Mouse (Mus musculus) forebrain, postnatal 0 days (tissue): ENCODE data around the gene Serpinh1. TPM values are rescaled to one million over a fixed set of nuclear protein-coding genes. Genes with fewer than 3 reads are reported as not detected.
A peak's percentile ranks its signal among the peaks of the same experiment; 100 is the strongest.

Experiments used
- ATAC-seq: fragments of 200-750 bp; cut with Nextera tagmentation; 2 replicates; pipeline ENCODE4 v1.8.0; 2017; ENCODE audit warnings: mild to moderate bottlenecking, moderate library complexity
- DNase-seq: peaks from one replicate; pipeline ENCODE4 v3.0.0-alpha.2; 2015
- H3K27ac ChIP-seq: fragments of 300-500 bp; sonication (generic); 2 replicates; pipeline ENCODE4 v1.5.1; 2014; ENCODE audit warnings: low read depth, mild to moderate bottlenecking, antibody characterized with exemption, low read length, moderate library complexity, mixed read lengths
- H3K27me3 ChIP-seq: fragments of 300-500 bp; sonication (generic); 2 replicates; pipeline ENCODE4 v1.6.1; 2014; ENCODE audit warnings: mild to moderate bottlenecking, low read length, mixed read lengths; ENCODE audit not compliant: insufficient read depth
- H3K36me3 ChIP-seq: fragments of 300-500 bp; sonication (generic); 2 replicates; pipeline ENCODE4 v1.6.1; 2014; ENCODE audit warnings: mild to moderate bottlenecking, moderate library complexity; ENCODE audit not compliant: insufficient read depth
- H3K4me1 ChIP-seq: fragments of 300-500 bp; sonication (generic); 2 replicates; pipeline ENCODE4 v1.6.1; 2014; ENCODE audit warnings: antibody characterized with exemption; ENCODE audit not compliant: insufficient read depth
- H3K4me2 ChIP-seq: fragments of 300-500 bp; sonication (generic); 2 replicates; pipeline ENCODE4 v1.6.1; 2014; ENCODE audit warnings: low read depth, mild to moderate bottlenecking, moderate library complexity
- H3K4me3 ChIP-seq: fragments of 300-500 bp; sonication (generic); 2 replicates; pipeline ENCODE4 v1.5.1; 2014; ENCODE audit warnings: low read depth, low read length, mixed read lengths
- H3K9ac ChIP-seq: fragments of 300-500 bp; sonication (generic); 2 replicates; pipeline ENCODE4 v1.6.1; 2014; ENCODE audit warnings: mild to moderate bottlenecking
- H3K9me3 ChIP-seq: fragments of 300-500 bp; sonication (generic); 2 replicates; pipeline ENCODE4 v1.6.1; 2016; ENCODE audit warnings: low read length
- CTCF ChIP-seq: sonication (generic); IDR thresholded peaks from 2 replicates; pipeline ENCODE4 v1.5.1; 2016; ENCODE audit warnings: antibody characterized with exemption, control low read depth, low read depth
- WGBS: fragments of 180-500 bp; shearing (Covaris S2); extraction: QIAGEN DNeasy Blood & Tissue Kit; methylation state at CpG from one replicate; pipeline ENCODE4 v1.1.7; 2014; 5-methylcytosine and 5-hydroxymethylcytosine counted together
- polyA plus RNA-seq: library from polyadenylated mRNA; unstranded; fragments of >200 nt; fragmentation: Nextera tagmentation; extraction: Ambion mirVana; gene quantifications from 2 replicates; pipeline ENCODE4 v1.2.1, GENCODE M21; 2015
- total RNA-seq: library from RNA; depleted of rRNA; stranded (reverse); fragments of >200 nt; gene quantifications from 2 replicates; pipeline ENCODE4 v1.2.3, GENCODE M21; 2014

Gene Serpinh1
- total and polyA plus RNA-seq, 2 experiments from 2014 or later = 117 to 160 TPM

GRCm38 (mm10) chr7:99313253-99313652, 39.8 kb downstream of the Serpinh1 start:
- WGBS = 48% methylated on average over 8 of the region's 8 CpGs
- Histone ChIP-seq H3K4me2 (0 out of 2 replicates have a peak overlapping the region, but pooled peaks have one; percentile 19), H3K27ac (peak overlapping the region; percentile 84), H3K9ac (0 out of 2 replicates have a peak overlapping the region, but pooled peaks have one; percentile 35), H3K4me3 (no peak overlapping the region), H3K4me1 (peaks cover 32% of the 10 kb centered on the region), H3K36me3 (peaks cover 27% of the 10 kb centered on the region), H3K27me3 (no peaks in the 10 kb centered on the region), H3K9me3 (no peaks in the 10 kb centered on the region)
- DNase-seq = no peak
- ATAC-seq = peak; percentile 21; the same call in 1 of the 2 replicates
- TF ChIP-seq CTCF = no peak

GRCm38 (mm10) chr7:99312671-99313143, 40.3 kb downstream of the Serpinh1 start:
- ATAC-seq (peak; percentile 92), DNase-seq (peak; percentile 77)
- Histone ChIP-seq H3K4me2 (peak overlapping the region; percentile 19; the same call in 1 of the 2 replicates), H3K9ac (peak overlapping the region; percentile 35), H3K27me3 (no peaks in the 10 kb centered on the region), H3K27ac (peak overlapping the region; percentile 84), H3K4me3 (no peak overlapping the region), H3K36me3 (peaks cover 22% of the 10 kb centered on the region), H3K9me3 (no peaks in the 10 kb centered on the region), H3K4me1 (peaks cover 32% of the 10 kb centered on the region)
- TF ChIP-seq CTCF = no peak
- WGBS = 20% methylated on average over 8 of the region's 8 CpGs

- no peaks in the 10 kb centered on the region for H3K27me3 ChIP-seq
- H3K4me3 ChIP-seq = no peak overlapping the region
- ATAC-seq (peak; percentile 28), DNase-seq (peak; percentile 51)
- no peaks in the 10 kb centered on the region for H3K9me3 ChIP-seq
- TF ChIP-seq CTCF = no peak
- H3K36me3 ChIP-seq = peaks cover 15% of the 10 kb centered on the region
- H3K27ac ChIP-seq = peak overlapping the region; percentile 84
- peaks cover 32% of the 10 kb centered on the region for H3K4me1 ChIP-seq
- WGBS = 38% methylated on average over 4 of the region's 4 CpGs
- H3K9ac ChIP-seq = peak overlapping the region; percentile 35
- peak overlapping the region; percentile 19; the same call in 1 of the 2 replicates for H3K4me2 ChIP-seq
Observed at GRCm38 (mm10) chr7:99312058-99312457, 41.0 kb downstream of the Serpinh1 start.

GRCm38 (mm10) chr7:99311433-99311832, 41.6 kb downstream of the Serpinh1 start:
- no peak for TF ChIP-seq CTCF
- peaks cover 32% of the 10 kb centered on the region for H3K4me1 ChIP-seq
- no peak overlapping the region for H3K4me3 ChIP-seq
- WGBS = 39% methylated on average over 7 of the region's 7 CpGs
- H3K9me3 ChIP-seq = no peaks in the 10 kb centered on the region
- DNase-seq (no peak), ATAC-seq (no peak)
- peak overlapping the region; percentile 84 for H3K27ac ChIP-seq
- H3K9ac ChIP-seq = no peak overlapping the region; the same call in 1 of the 2 replicates
- H3K27me3 ChIP-seq = no peaks in the 10 kb centered on the region
- no peak overlapping the region for H3K4me2 ChIP-seq
- peaks cover 13% of the 10 kb centered on the region for H3K36me3 ChIP-seq

GRCm38 (mm10) chr7:99306640-99307039, 46.4 kb downstream of the Serpinh1 start:
- no peak for ATAC-seq
- Histone ChIP-seq H3K4me3 (no peak overlapping the region), H3K27ac (no peak overlapping the region), H3K27me3 (no peaks in the 10 kb centered on the region), H3K9me3 (no peaks in the 10 kb centered on the region), H3K9ac (no peak overlapping the region), H3K4me1 (peaks cover 8% of the 10 kb centered on the region; the same call in 1 of the 2 replicates), H3K4me2 (no peak overlapping the region), H3K36me3 (peaks cover 4% of the 10 kb centered on the region; the same call in 1 of the 2 replicates)
- 50% methylated on average over 3 of the region's 3 CpGs for WGBS
- TF ChIP-seq CTCF = no peak
- no peak for DNase-seq

- H3K9me3 ChIP-seq = no peaks in the 10 kb centered on the region
- no peaks in the 10 kb centered on the region for H3K4me1 ChIP-seq
- peaks cover 4% of the 10 kb centered on the region; the same call in 1 of the 2 replicates for H3K36me3 ChIP-seq
- ATAC-seq (no peak), DNase-seq (no peak)
- H3K4me3 ChIP-seq = no peak overlapping the region
- WGBS = 92% methylated on average over 4 of the region's 4 CpGs
- H3K27ac ChIP-seq = no peak overlapping the region
- no peaks in the 10 kb centered on the region for H3K27me3 ChIP-seq
- TF ChIP-seq CTCF = no peak
- no peak overlapping the region for H3K4me2 ChIP-seq
- no peak overlapping the region for H3K9ac ChIP-seq
Observed at GRCm38 (mm10) chr7:99305688-99306087, 47.4 kb downstream of the Serpinh1 start.

GRCm38 (mm10) chr7:99304949-99305372, 48.1 kb downstream of the Serpinh1 start:
- H3K36me3 ChIP-seq = peaks cover 4% of the 10 kb centered on the region; the same call in 1 of the 2 replicates
- H3K27me3 ChIP-seq = no peaks in the 10 kb centered on the region
- H3K27ac ChIP-seq = no peak overlapping the region
- H3K9ac ChIP-seq = no peak overlapping the region
- H3K4me2 ChIP-seq = no peak overlapping the region
- no peak overlapping the region for H3K4me3 ChIP-seq
- TF ChIP-seq CTCF = no peak
- ATAC-seq = peak; percentile 70
- 51% methylated on average over 5 of the region's 5 CpGs for WGBS
- DNase-seq = peak; percentile 21
- no peaks in the 10 kb centered on the region for H3K9me3 ChIP-seq
- no peaks in the 10 kb centered on the region for H3K4me1 ChIP-seq
